Mouse (Mus musculus): ENCODE results near the gene Gm10024.
A peak's percentile ranks its signal among the peaks of the same experiment; 100 is the strongest.
"Not testable (repeated sequence)": the region's sequence is repeated elsewhere in the genome, so short reads cannot be mapped to it uniquely, and the experiment has no call there.

Gene Gm10024

GRCm38 (mm10) chr10:77711157-77711556 lies at the start of gene Gm10024:
Gm10024 (plus strand) TSS chr10:77711457.
- not testable (repeated sequence) for DNase-seq (ENCODE audit: low read depth, low spot score)

GRCm38 (mm10) chr10:77663949-77664665 lies 47.1 kb upstream of the Gm10024 start:
- DNase-seq (ENCODE audit: low read depth, low spot score): no peak

- no peak for DNase-seq (ENCODE audit: low read depth, low spot score)
Observed at GRCm38 (mm10) chr10:77666342-77666741, 44.9 kb upstream of the Gm10024 start.

- DNase-seq (ENCODE audit: low read depth, low spot score): no peak
Observed at GRCm38 (mm10) chr10:77667402-77667801, 43.9 kb upstream of the Gm10024 start.

GRCm38 (mm10) chr10:77670710-77671109 lies 40.5 kb upstream of the Gm10024 start:
- DNase-seq (ENCODE audit: low read depth, low spot score): no peak

- DNase-seq (ENCODE audit: low read depth, low spot score): no peak
Observed at GRCm38 (mm10) chr10:77671519-77671918, 39.7 kb upstream of the Gm10024 start.

GRCm38 (mm10) chr10:77673765-77674164 lies 37.5 kb upstream of the Gm10024 start:
- DNase-seq (ENCODE audit: low read depth, low spot score): no peak

- DNase-seq (ENCODE audit: low read depth, low spot score): no peak
Observed at GRCm38 (mm10) chr10:77677562-77677961, 33.7 kb upstream of the Gm10024 start.

- DNase-seq (ENCODE audit: low read depth, low spot score): no peak
Observed at GRCm38 (mm10) chr10:77682994-77683393, 28.3 kb upstream of the Gm10024 start.

GRCm38 (mm10) chr10:77684181-77684580 lies 27.1 kb upstream of the Gm10024 start:
- peak; percentile 23 for DNase-seq (ENCODE audit: low read depth, low spot score)

GRCm38 (mm10) chr10:77685895-77686664 lies 25.2 kb upstream of the Gm10024 start, which contains the start of gene Tspear:
Tspear (plus strand) TSS chr10:77686569.
- DNase-seq (ENCODE audit: low read depth, low spot score): no peak

- no peak for DNase-seq (ENCODE audit: low read depth, low spot score)
Observed at GRCm38 (mm10) chr10:77687021-77687420, 24.2 kb upstream of the Gm10024 start.

GRCm38 (mm10) chr10:77690356-77690807 lies 20.9 kb upstream of the Gm10024 start, which contains the start of gene Gm19402:
Gm19402 (minus strand) TSS chr10:77690757.
- not testable (repeated sequence) for DNase-seq (ENCODE audit: low read depth, low spot score)

GRCm38 (mm10) chr10:77697133-77697532 lies 14.1 kb upstream of the Gm10024 start, which contains the start of gene Gm9508:
Gm9508 (minus strand) TSS chr10:77697233.
- DNase-seq (ENCODE audit: low read depth, low spot score): peak; percentile 4

GRCm38 (mm10) chr10:77706326-77706725 lies 4.9 kb upstream of the Gm10024 start, which contains the start of gene Gm10272:
Gm10272 (plus strand) TSS chr10:77706626.
- DNase-seq (ENCODE audit: low read depth, low spot score): no peak

GRCm38 (mm10) chr10:77709831-77710230 lies 1.4 kb upstream of the Gm10024 start:
- DNase-seq (ENCODE audit: low read depth, low spot score): peak; percentile 27

GRCm38 (mm10) chr10:77713734-77714133 lies 2.5 kb downstream of the Gm10024 start:
- no peak for DNase-seq (ENCODE audit: low read depth, low spot score)

- no peak for DNase-seq (ENCODE audit: low read depth, low spot score)
Observed at GRCm38 (mm10) chr10:77715507-77715906, 4.2 kb downstream of the Gm10024 start, which contains the start of gene Gm10142. Gm10142 (plus strand) TSS chr10:77715807.

GRCm38 (mm10) chr10:77720299-77720698 lies 9.0 kb downstream of the Gm10024 start, which contains the start of gene Krtap12-1:
Krtap12-1 (plus strand) TSS chr10:77720599.
- not testable (repeated sequence) for DNase-seq (ENCODE audit: low read depth, low spot score)

GRCm38 (mm10) chr10:77724855-77725254 lies 13.6 kb downstream of the Gm10024 start:
- no peak for DNase-seq (ENCODE audit: low read depth, low spot score)

GRCm38 (mm10) chr10:77726186-77726585 lies 14.9 kb downstream of the Gm10024 start, which contains the start of gene Gm10100:
Gm10100 (plus strand) TSS chr10:77726486.
- no peak for DNase-seq (ENCODE audit: low read depth, low spot score)

GRCm38 (mm10) chr10:77728280-77728679 lies 17.0 kb downstream of the Gm10024 start:
- DNase-seq (ENCODE audit: low read depth, low spot score): peak; percentile 28
